Mouse (Mus musculus) urinary bladder, postnatal 10 days (tissue): Measurements from ENCODE around the gene Coro2a.

Experiments used
- DNase-seq: peaks from one replicate; pipeline ENCODE4 v3.0.0; 2022; ENCODE audit warnings: low spot score

The Coro2a gene

DNA sequence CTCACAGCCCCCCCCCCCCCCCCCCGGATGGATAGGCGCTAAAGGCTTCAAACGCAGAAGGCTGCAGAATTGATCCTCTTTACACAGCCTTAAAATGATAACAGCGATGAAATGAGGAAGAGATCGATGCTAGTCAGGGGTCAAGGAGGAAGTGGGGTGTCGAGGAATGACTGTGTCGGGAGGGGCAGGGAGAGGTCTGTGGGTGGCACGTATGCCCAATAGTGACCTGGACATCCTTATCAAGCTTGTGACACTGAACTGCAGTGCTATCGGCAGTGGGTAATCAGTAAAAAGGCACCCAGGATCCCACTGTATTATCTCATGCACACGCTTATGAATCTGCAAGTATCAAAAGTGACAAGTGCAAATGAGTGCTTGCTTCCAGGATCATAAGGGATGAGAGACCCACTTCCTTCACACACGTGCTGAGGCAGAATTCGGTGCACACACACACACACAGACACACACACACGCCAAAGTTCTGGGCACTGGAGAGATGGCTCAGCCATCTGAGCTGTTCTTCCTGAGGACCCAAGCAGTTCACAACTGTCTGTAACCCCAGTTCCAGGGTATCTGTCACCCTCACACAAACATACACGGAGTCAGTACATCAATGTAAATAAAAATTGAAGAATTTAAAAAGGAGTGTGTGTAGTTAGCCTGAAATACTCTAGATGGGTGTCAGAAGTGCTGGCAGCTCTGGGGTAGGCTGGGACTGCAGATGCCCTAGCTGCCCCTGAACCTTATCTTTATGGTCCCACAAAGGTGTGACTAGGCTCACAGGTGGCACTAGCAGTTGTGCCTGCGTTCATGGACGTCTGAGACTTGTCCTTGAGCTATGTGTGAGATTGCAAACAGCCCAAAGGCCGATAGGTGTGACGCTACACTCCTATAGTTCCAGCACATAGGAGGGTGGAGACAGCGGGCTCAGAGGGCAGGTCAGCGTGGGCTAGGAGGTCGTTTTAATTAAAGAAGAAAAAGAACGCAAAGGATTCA lies 43.0 kb downstream of the Coro2a start:
- DNase-seq: no peak

DNA sequence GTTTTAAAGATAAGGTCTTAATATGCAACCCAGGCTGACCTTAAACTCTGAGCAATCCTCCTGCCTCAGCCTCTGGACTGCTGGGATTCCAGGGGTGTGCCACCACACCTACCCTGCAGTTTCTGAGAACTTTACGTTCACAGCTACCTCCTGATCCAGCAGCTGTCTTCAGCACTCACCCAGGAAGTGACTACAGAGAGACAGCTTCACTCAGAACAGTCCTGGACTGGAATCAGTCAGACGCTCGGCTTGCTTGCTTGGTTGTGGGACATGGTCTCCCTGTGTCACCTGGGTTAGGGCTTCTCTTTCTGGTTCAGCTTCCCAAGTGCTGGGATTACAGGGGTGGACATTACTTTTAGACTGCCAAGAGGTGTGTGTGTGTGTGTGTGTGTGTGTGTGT lies 45.1 kb downstream of the Coro2a start:
- no peak for DNase-seq

DNA sequence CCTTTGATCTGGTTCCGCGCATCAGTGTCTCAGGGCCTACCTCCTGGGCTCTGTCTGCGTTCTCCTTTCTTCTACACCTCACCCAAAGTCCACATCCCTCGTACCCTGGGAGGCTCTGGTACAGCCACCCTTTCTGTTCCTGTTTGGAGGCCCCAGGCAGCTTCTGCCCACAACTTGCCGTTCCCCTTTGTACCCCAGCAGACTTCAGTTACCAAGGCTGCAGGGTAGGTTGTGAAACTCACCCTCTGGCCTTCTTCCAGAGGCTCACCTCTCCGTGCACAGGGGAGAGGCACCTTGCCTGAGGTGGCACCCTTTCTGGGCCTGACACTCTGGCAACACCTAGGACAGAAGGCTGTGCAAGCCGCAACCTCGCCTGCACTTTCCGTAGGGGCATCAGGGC lies 46.2 kb downstream of the Coro2a start:
- no peak for DNase-seq

DNA sequence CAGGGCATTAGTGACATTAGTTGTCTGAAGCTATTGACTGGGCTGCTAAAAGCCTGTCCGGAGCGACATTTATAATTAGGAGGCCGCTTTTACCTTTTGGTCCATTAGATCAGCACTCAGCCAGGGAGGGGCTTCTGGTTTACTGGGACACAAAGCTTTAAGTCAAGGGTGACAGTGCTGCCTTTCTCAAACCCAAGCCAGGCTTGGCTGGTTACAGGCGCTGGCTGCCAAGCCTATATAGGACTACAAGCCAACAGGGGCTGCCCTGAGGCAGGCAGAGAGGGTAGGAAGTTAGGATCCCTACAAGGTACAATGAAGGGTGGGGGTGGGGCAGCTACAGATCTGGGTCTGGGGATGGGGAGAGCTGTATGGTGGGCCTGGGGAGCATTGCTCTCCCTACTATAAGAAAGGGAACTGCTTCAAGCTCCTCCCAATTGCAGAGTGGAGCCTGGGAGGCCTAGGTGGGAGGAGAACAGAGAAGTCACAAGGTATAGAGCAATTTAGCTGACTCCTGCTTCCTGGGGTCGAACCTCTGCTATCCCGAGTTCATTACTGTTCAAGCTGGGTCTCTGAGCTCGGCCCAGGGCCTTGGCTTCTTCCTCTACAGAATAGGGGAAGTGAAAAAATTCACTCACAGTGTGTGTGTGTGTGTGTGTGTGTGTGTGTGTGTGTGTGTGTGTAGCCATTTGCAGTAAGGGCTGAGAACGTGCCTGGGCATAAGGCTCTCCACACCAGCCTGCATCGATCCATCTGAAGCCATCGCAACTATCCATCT lies 47.5 kb downstream of the Coro2a start:
- DNase-seq: no peak

DNA sequence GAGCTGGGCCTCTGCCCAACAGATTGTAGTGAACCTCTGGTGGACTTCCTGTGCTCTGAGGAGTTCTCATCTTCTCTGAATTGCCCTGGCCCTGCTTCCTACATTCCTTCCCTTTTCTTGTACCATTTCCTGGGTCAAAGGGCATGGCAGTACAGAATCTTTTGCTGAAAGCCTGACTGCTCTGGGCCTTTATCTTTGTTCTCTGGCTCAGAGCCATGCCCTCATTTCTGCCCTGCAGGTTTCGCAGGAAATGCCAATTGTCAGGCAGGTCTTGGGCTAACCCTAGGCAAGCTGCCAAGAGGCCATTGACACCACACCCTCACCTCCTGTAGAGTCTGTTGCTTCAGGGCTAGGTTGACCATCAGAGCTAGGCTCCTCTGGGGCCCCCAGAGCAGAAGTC lies 48.1 kb downstream of the Coro2a start:
- no peak for DNase-seq

DNA sequence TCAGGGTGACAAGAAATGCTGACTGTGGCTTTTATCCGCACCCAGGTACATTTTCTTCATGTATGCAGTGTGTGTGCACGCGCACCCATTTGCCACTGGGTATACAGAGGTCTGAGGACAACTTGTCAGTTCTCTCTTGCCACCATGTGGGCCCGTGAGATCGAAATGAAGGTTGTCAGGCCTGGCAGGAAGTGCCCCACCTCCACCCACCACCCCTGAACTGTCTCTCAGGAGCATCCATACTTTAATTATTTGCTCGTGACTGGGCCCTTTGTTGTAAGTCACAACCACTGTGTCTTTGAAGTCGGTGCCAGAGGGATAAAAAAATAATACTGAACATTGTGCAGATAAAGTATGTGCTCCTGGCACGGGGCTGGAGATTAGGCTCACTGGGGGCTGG lies 51.6 kb downstream of the Coro2a start:
- no peak for DNase-seq

DNA sequence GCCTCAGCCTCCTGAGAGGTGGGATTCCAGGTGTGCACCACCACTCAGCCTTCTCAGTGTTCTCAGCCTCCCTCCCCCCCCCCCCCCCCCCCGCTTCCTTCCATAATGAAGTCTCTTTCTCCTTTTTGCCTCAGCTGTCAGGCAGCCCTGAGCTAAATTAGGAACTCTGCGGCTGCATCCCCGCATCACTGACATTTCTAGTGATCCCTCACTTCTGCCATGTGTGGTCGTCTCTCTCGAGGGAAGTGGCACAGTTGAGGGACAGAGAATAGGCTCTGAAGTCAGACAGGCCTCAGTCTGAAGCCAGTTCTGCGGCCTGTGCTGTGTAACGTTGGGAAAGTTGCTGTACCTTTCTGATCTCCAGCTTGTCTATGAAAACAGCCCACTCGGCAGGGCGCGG lies 52.0 kb downstream of the Coro2a start:
- DNase-seq: no peak

DNA sequence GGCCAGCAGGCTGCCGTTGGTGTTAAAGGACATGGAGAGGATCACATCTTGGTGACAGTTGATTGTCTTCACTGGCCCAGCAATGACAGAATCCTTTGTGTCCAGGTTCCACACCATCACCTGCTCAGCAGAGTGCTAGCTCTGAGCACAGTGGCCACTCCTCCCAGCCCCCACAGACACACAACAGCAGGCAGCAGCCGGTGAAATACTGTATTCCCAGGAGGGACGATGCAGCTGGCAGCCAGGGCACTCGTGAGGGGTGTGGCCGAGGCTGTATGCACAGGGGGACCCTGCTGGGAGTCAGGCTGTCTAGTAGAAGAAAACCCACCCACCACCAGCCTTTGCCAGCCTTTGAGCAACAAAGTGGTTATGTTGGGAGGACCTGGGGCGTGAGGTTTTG lies 55.3 kb downstream of the Coro2a start:
- DNase-seq: no peak

DNA sequence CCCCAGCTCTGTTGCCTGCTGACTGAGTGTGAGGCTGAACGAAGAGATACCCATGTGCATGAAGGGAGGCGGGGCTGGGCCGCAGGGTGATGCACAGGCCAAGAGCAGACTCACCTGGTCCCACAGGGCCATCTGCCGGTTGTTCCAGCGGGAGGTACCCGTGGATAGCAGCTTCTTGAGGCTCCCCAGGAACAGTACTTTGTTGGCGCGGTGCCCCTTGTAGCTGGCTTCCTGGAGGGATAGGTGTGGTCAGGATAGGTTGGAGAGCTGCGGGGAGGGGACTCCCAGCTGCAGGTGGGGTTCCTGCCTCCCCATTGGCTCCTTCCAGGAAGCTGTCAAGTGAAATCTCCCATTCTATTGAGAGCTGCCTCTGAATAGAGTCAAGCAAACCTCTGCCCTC lies 56.5 kb downstream of the Coro2a start:
- DNase-seq: no peak

DNA sequence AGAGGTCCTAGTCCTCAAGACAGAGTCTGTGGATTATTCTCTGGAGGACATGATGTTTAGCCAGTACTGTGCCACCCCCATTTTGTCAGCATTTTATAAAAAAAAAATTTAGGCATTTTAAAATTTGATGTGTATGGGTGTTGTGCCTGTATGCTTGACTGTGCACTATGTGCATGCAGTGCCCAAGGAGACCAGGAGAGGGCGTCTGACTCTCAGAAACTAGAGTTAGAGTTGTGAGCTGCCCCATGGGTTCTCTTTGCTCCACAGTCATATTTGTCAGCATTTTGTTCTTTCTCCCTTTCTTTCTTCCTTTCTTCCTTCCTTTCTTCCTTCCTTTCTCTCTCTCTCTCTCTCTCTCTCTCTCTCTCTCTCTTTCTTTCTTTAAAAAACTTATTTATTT lies 57.7 kb downstream of the Coro2a start:
- DNase-seq: no peak

DNA sequence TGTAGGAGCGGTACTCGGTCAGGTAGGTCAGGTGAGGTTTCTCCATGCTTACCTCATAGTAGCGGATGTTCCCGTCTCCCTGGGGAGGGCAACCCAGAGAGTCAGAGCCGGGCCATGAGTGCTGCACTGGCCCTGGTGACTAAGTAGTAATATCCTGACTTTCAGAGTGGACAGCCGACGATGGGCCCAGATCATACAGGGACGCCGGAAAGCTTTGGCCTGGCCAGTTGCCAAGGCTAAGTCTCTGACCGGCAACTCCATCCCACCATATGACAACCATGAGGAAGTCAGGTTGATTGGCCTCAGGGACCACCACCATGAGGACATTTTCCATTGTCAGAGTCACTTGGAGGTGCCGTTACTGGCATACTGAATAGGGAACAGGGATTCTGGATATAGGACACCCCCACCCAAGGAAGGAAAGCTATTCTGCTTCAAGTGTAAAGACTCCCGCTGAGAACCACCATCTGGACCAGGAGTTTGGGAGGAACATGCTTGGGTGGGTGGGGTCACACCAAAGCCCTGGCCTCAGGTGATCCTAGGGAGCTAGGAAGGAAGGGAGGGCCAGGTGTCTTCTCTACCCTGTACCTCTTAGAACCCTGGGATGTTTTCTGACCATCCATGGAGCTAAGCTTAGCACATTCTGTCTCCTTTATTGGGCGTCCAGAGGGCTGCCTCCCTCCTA lies 58.5 kb downstream of the Coro2a start:
- DNase-seq: no peak

DNA sequence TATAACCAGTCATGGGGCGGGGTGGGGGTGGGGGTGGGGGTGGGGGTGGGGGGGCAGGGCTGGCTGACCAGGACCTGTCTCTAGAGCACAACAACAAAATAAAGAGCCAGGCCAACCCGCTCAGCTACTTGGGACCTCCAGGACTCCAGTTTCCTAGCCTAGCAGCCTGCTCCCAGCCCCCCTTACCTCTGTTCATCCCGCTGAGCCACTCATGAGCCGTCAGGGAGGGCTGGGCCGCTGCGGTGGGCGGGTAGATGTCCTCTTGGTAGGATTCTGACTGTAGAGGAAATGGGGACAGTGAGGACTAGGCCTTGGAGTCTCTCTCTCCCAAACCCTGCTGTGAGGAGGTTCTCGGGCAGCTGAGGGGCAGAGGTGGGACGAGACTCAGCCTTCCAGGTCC lies 60.3 kb downstream of the Coro2a start:
- DNase-seq: no peak

DNA sequence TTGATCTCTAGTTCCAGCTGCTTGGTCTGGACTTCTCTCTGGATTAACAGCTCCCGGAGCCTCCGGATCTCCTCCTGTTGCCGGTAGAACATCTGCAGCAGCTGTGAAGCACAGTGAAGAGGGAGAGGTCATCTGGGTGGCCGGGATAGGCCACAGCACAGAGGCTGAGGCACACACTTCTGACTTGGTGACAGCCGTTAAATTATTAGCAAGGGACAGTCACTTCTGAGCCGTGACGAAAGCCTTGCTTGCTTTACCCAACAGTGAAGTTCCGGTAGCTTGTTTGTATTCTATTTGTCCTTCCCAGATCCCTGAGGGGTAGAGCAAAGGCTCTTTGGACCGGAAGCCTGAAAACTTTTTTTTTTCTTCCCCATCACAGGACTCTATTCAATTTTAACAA lies 62.8 kb downstream of the Coro2a start:
- DNase-seq: no peak

DNA sequence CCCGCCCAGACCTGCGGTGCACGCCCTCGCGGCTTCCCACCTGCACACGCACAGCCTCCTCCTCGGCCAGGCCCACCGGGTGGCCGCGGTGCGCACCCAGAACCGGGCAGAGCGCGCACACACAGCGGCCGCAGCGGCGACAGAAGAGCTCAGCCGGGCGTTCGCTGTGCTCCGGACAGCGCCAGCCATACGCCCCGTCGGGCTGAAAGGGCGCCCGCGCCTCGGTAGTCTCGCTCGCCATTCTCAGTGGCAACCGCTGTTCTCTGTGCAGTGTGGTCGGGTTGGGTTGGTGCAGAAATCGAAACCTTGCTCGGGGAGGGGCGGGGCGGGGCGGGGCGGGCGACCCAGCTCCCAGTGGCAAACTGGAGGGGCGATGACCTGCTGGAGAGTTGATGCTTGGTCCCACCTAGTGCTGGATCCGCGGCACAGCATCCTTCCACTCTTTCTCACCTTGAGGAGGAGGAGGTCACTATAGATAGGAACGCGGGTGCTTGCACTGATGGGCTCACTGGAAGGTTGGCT lies 66.1 kb downstream of the Coro2a start, which contains the start of gene Trim14:
Trim14 (minus strand) TSS at position 302 of the 522 bp plus-strand sequence.
- no peak for DNase-seq

DNA sequence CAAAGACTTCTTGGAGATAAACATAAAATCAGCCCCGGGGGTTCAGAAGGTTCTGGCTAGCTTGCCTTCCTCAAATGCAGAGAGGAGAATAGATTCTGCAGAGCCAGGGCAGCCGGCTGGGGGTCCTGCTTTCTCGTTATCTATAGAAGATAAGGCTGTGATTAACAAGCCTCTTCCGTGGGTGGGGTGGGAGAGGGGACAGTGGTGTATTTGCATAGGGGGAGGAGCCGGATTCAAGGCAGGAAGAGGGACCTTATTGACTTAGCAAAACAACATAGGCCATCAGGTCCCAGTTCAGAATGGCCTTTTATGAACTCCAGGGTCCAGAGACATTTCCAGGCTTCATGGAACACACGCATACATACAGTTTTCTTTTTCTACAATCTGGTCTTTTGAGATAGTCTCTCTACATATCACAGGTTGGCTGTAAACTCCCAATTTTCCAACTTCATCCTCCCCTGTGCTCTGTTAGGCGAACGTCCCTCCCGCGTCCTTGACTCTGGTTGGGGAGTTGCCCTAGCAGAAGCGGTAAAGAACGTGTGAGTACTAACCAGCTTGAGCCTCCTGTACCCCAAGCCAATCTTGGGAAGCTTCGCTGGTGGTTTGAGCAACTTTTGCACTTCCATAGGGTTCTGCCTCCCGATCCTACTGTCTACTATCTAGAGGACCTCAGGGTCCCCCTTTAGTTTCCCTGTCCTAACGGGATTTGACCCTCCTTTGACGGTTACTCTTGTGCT lies 66.7 kb downstream of the Coro2a start:
- no peak for DNase-seq

DNA sequence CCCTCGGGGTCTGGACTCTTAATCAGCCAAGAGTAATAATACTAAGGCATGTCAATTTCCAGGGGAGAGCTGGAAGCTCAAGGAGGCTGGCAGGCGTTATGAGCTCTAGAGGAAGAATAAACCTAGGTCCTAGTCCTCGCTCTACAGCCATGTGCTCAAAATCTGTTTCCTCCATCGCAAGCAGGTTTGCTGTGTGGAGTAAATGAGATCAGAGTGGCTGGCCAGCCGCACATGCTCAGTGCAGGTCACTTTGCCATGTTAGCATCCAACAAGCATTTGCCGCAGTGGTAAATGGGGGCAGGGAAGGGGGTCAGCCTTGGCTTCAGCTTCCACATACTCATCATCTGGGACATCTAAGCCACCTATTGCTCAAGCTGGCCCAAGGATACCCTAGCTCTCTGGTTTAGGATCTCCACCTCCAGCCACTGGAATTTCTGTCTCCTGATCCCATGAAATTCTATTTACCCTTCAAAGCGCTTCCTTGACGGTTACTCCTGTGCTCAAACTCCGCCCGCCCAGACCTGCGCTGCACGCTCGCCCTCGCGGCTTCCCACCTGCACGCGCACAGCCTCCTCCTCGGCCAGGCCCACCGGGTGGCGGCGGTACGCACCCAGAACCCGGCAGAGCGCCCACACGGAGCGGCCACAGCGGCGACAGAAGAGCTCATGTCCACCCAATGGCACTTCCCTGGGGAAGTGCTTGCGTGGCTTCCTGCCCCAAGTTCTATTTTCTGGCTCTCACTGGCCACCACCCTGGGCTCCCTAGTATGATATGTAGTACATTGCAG lies 67.9 kb downstream of the Coro2a start:
- no peak for DNase-seq

DNA sequence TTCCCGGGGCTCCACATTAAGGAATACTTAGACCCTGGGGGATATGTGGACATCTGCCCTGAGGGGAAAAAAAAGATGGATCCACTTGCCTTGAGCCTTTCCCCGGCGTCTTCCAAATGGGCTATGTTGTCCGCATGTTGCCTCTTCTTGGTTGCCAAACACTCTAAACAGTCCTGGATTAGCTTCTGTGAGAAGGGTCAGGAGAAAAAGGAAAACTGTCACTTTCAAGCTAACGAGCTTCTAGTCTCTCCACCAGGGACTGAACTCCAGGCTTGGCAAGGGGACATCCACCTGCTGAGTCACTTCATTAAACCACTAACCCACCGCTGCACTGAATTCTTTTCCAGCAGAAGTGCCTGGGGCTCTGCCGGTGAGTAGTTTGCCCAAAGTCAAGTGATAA lies 69.1 kb downstream of the Coro2a start:
- no peak for DNase-seq

DNA sequence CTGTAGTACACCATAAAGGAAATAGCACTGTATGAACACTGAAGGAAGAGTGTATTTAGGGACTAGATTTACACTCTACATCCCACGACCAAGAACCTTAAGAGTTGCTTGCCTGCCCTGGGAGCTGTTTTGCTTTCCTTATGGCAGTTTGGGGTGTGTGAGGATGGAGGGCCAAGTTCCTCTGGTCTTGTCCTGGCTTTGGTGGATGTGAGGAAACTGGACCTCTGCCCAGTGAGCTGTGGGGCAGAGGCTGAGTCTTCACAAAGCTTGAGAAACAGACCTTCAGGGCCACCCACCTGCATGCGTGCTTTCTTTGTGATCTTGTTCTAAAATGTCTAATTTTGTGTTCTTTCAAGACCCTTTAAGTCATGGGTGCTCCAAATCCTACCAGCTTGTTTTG lies 69.5 kb downstream of the Coro2a start:
- no peak for DNase-seq

DNA sequence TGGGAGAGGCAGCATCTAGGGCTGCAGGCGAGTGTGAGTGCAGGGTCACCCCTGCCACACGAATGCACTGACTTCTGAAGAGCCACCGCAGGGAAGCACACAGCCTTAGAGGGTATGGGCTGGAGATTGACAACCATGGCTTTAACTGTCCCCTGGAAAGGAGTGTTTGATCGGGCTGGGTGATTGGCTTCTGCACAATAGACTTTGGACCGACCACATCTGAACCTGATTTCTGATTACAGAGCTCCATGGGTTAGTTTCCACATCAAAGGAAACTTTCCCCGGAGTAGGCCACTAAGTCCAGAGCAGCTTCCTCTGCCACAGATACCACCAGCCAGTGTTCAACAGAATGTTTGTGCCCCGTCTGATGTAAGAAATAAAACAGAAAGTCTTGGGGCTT lies 72.3 kb downstream of the Coro2a start:
- DNase-seq: no peak

DNA sequence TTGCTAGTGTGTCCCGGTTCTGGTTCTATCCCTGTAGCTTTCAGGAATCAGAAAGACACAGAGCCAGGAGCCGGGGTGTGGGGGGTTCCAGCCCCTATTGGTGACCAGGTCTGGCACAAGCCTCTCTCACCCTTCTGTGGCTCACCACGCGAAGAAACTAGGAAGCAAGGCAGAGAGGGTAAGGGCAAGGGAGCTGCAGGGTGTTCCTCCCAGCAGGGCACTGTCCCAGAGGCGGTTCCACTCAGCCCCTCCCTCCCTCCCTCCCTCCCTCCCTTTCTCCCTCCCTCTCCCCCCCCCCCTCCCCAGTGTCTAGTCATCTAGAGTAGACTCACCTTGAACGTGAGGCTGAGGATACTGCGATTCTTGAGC lies 74.5 kb downstream of the Coro2a start:
- no peak for DNase-seq
